1 mouse cellular context compared by ENCODE assay signal in the genomic region with DNA sequence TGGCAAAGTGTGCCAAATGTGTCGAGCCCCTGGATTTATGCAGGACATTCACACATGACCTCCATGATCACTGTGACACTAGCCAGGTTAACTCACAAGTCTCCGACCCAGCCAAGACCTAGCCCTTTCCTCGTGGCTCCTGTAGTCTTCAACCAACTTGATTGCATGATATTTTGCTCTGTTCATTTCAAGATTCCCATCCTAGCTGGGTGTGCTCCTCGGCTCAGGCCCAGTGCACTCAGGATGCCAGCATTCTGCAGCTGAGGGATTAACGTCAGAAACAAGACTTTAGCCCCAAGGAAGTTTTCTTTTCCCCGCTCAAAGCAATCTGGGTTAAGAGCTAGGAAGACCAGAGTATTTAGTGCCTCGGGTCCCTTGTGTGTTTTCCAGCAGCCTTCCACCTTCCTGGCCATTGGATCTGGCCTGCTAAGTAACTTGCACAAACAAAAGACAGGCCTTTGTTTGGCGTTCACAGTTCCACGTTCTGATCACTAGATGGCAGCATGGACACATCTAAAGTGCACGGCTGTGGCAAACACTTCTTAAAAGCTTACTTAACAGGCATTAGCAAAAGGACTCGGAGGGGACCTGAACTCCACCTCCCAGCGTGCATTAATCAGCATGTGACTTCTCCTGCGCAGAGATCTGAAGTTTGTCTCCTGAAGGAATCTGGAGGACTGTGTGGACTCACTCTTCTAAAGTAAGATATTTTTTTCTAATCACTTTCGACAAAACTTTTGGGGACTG.
TF ChIP-seq lines count a peak whose summit lies in the region.

A gene (plus strand): TSS at position 553 of the 747 bp plus-strand sequence.

TF ChIP-seq in CH12.LX, 34 proteins besides CTCF, POLR2A, EP300 and RAD21 (continued from another document):
- TF ChIP-seq NRF1 (IDR thresholded peaks at IDR 0.05; ENCODE audit: low read depth, low read length) (0 out of 2 replicates have a peak, but pooled peaks have one; percentile 31), JUN (IDR thresholded peaks at IDR 0.05; ENCODE audit: insufficient read depth, low read depth, low read length) (no peak), ZC3H11A (IDR thresholded peaks at IDR 0.05; ENCODE audit: low read depth, low read length) (peak; percentile 35; the same call in 1 of the 2 replicates), SIN3A (IDR thresholded peaks at IDR 0.05; ENCODE audit: low read length) (no peak), SMC3 (IDR thresholded peaks at IDR 0.05; ENCODE audit: low read depth, low read length) (peak; percentile 87), USF1 (IDR thresholded peaks at IDR 0.05; ENCODE audit: low read depth, low read length) (no peak), BHLHE40 (IDR thresholded peaks at IDR 0.05; ENCODE audit: low read depth, low read length) (peak; percentile 59; the same call in 1 of the 2 replicates), CHD2 (IDR thresholded peaks at IDR 0.05; ENCODE audit: low read length) (no peak)
